Mouse (Mus musculus) liver, embryonic 18 days (tissue): ENCODE results near the gene Ttc13. TPM values are rescaled to one million over a fixed set of nuclear protein-coding genes. Genes with fewer than 3 reads are reported as not detected.

Experiments used
- polyA plus RNA-seq: library from polyadenylated mRNA; depleted of rRNA; stranded (reverse); fragments of >200 nt; gene quantifications from 2 replicates; pipeline ENCODE4 v1.2.3, GENCODE M21; 2012; rRNA removed

Ttc13 gene
- 9.5 and 10.0 TPM in 2 replicates for polyA plus RNA-seq

GRCm38 (mm10) chr8:124721862-124722515, at the start of gene Ttc13, which contains the start of gene Arv1:
Ttc13 (minus strand) TSS chr8:124721983.
Arv1 (plus strand) TSS chr8:124722139.

GRCm38 (mm10) chr8:124751709-124752173, 30.0 kb upstream of the Ttc13 start, which contains the start of gene Fam89a:
Fam89a (minus strand) TSS chr8:124751832.

GRCm38 (mm10) chr8:124663112-124663873, 58.5 kb downstream of the Ttc13 start, which contains the start of gene 2310022B05Rik:
2310022B05Rik (minus strand) TSS chr8:124663369.

Other genes starting within 250 kb of the Ttc13 start
- 9.4 and 9.9 TPM in 2 replicates for gene Cog2, start 201.2 kb downstream of the Ttc13 start, polyA plus RNA-seq
- 479 and 482 TPM in 2 replicates for gene Agt, start 152.3 kb downstream of the Ttc13 start, polyA plus RNA-seq
- 0.01 and 0.02 TPM in 2 replicates for gene Capn9, start 145.9 kb downstream of the Ttc13 start, polyA plus RNA-seq
- gene 2310022B05Rik, start 58.6 kb downstream of the Ttc13 start, polyA plus RNA-seq = 8.0 and 8.3 TPM in 2 replicates
- 4.8 and 4.9 TPM in 2 replicates for gene Arv1, start 156 bp upstream of the Ttc13 start, polyA plus RNA-seq
- gene Fam89a, start 29.8 kb upstream of the Ttc13 start, polyA plus RNA-seq = 3.0 and 3.6 TPM in 2 replicates
- gene Trim67, start 71.1 kb upstream of the Ttc13 start, polyA plus RNA-seq = 0.01 TPM in 2 replicates
- gene Gnpat, start 141.1 kb upstream of the Ttc13 start, polyA plus RNA-seq = 26.8 and 30.2 TPM in 2 replicates
- gene 2810004N23Rik, start 141.1 kb upstream of the Ttc13 start, polyA plus RNA-seq = 10.7 and 11.6 TPM in 2 replicates
- 2.7 and 3.0 TPM in 2 replicates for gene Exoc8, start 175.7 kb upstream of the Ttc13 start, polyA plus RNA-seq
- 5.9 and 6.0 TPM in 2 replicates for gene Sprtn, start 175.9 kb upstream of the Ttc13 start, polyA plus RNA-seq
- 11.2 and 13.9 TPM in 2 replicates for gene Egln1, start 227.3 kb upstream of the Ttc13 start, polyA plus RNA-seq